Mouse (Mus musculus): Measurements from ENCODE around the gene Rsph1.

GRCm38 (mm10) chr17:31308291-31308816 is 31.2 kb upstream of the Rsph1 start:
- TF ChIP-seq POLR2A (IDR thresholded peaks at IDR 0.05; ENCODE audit: insufficient read depth, low read depth, low read length) (no peak), CTCF (IDR thresholded peaks at IDR 0.05) (no peak), EP300 (IDR thresholded peaks at IDR 0.05; ENCODE audit: insufficient read depth, low read depth, low read length) (no peak)

Data from heart, adult 2 months (tissue).